Mouse (Mus musculus) liver, embryonic 14.5 days (tissue): Measurements from ENCODE around the gene Casp7. TPM values are rescaled to one million over a fixed set of nuclear protein-coding genes. Genes with fewer than 3 reads are reported as not detected.

ENCODE experiments used
- ATAC-seq: fragments of 200-750 bp; cut with Nextera tagmentation; 2 replicates; pipeline ENCODE4 v1.8.0; 2017; ENCODE audit warnings: moderate number of reproducible peaks, mild to moderate bottlenecking, moderate library complexity; ENCODE audit not compliant: insufficient read depth
- DNase-seq, 3 experiments: peaks; one replicate each; pipeline ENCODE4 v3.0.0-alpha.2; 2012 to 2013; ENCODE audit warnings: low read depth in 3 of 3, low spot score in 3 of 3
- H3K27ac ChIP-seq: fragments of 300-500 bp; sonication (generic); 2 replicates; pipeline ENCODE4 v1.5.1; 2014; ENCODE audit warnings: moderate library complexity, mild to moderate bottlenecking, control low read depth, inconsistent platforms
- H3K27me3 ChIP-seq: fragments of 300-500 bp; sonication (generic); 2 replicates; pipeline ENCODE4 v1.6.1; 2014; ENCODE audit warnings: mild to moderate bottlenecking, low read length, moderate library complexity; ENCODE audit not compliant: control insufficient read depth, insufficient read depth
- H3K36me3 ChIP-seq: fragments of 300-500 bp; sonication (generic); replicated peaks from 2 replicates; pipeline ENCODE4 v1.6.1; 2014; ENCODE audit warnings: low read depth; ENCODE audit not compliant: control insufficient read depth, insufficient read depth
- H3K4me1 ChIP-seq, 2 experiments: fragments of 200-500 bp in 1 of 2; fragments of 300-500 bp in 1 of 2; sonication (generic) in 1 of 2; replicated peaks; 2 replicates each; pipeline ENCODE4 v1.6.1; 2012 to 2014; ENCODE audit warnings: antibody characterized with exemption in 1 of 2, inconsistent platforms in 1 of 2, low read length in 1 of 2; ENCODE audit not compliant: control insufficient read depth in 2 of 2, insufficient read depth in 2 of 2
- H3K4me2 ChIP-seq: fragments of 300-500 bp; sonication (generic); 2 replicates; pipeline ENCODE4 v1.6.1; 2014; ENCODE audit warnings: low read depth, mild to moderate bottlenecking, control low read depth, moderate library complexity
- H3K4me3 ChIP-seq, 2 experiments: fragments of 200-500 bp in 1 of 2; fragments of 300-500 bp in 1 of 2; sonication (generic) in 1 of 2; 2 replicates each; pipeline ENCODE4 v1.5.1; 2012 to 2014; ENCODE audit warnings: low read depth in 2 of 2, low read length in 2 of 2, mild to moderate bottlenecking in 2 of 2, control low read depth in 1 of 2, inconsistent platforms in 1 of 2, moderate library complexity in 1 of 2; ENCODE audit not compliant: insufficient read depth in 1 of 2
- H3K9ac ChIP-seq: fragments of 300-500 bp; sonication (generic); replicated peaks from 2 replicates; pipeline ENCODE4 v1.6.1; 2014; ENCODE audit warnings: mild to moderate bottlenecking, control low read depth, moderate library complexity
- H3K9me3 ChIP-seq: fragments of 300-500 bp; sonication (generic); 2 replicates; pipeline ENCODE4 v1.6.1; 2016; ENCODE audit warnings: low read length, mixed read lengths; ENCODE audit not compliant: control insufficient read depth
- CTCF ChIP-seq: IDR thresholded peaks from 2 replicates; pipeline ENCODE4 v1.5.1; 2016; ENCODE audit warnings: antibody characterized with exemption, low read depth, control low read depth
- EP300 ChIP-seq: IDR thresholded peaks from 2 replicates; pipeline ENCODE4 v1.6.1; 2016; ENCODE audit warnings: antibody characterized with exemption, low read depth
- WGBS: fragments of 180-500 bp; shearing (Covaris S2); extraction: QIAGEN DNeasy Blood & Tissue Kit; methylation state at CpG from one replicate; pipeline ENCODE4 v1.1.7; 2014; ENCODE audit not compliant: insufficient replicate concordance; 5-methylcytosine and 5-hydroxymethylcytosine counted together
- polyA plus RNA-seq, 2 experiments: library from polyadenylated mRNA; depleted of rRNA in 1 of 2; stranded (reverse) in 1 of 2; unstranded in 1 of 2; fragments of >200 nt; fragmentation: Nextera tagmentation in 1 of 2; extraction: Ambion mirVana in 1 of 2; gene quantifications; 2 replicates each; pipeline versions ENCODE4 v1.2.1 to v1.2.3; 2012 to 2014

The Casp7 gene
- polyA plus RNA-seq, 2 experiments = 9.5 to 13.2 TPM

DNA sequence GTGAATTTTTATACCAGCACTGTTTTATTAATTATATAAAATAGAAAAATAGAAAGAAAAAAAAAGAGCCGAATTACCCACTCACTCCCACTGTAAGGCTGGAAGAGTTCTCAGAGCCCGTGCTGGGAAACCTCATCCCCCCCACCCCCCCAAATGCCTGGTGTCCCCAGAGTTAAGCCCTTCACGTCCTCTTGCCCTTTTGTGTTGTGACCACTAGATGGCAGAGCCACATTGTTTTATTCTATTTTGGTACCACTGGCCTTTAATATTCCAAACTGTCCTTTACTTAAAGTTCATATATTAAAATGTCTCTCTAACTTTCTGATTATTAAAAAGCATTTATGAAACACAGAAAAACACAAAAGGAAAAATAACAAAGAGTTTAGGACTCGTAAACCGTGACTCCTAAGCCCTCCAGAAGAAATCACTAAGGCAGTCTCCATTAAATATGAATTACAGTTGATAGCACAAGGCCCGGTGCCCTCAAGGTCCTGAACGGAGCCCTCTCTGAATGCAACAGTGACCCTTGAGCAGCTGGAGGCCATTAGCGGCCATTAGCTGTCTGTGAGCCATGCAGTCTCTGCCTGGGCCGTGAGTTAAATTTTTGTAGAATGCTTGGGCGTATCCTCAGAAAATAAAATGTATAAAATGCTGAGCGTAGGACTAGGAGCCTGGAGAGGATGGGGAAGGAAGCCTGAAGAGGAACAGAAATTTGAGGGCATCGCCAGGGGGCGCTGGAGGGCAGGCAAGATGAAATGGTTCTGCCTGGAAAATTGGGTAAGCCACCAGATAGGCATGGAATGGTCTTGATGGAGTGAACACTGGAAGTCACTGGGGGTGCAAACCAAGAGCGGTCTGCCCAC lies 25.8 kb downstream of the Casp7 start:
- Histone ChIP-seq H3K4me1 (no peaks in the 10 kb centered on the region), H3K4me3 (no peak overlapping the region), H3K9ac (no peak overlapping the region), H3K4me2 (no peak overlapping the region), H3K27me3 (no peaks in the 10 kb centered on the region), H3K27ac (no peak overlapping the region), H3K36me3 (no peaks in the 10 kb centered on the region), H3K9me3 (no peaks in the 10 kb centered on the region)
- TF ChIP-seq CTCF = peak; percentile 89
- TF ChIP-seq EP300 = no peak
- DNase-seq (peak; percentile 17 to 37 (median 35)), ATAC-seq (no peak)
- 45% methylated on average over 14 of the region's 14 CpGs for WGBS

DNA sequence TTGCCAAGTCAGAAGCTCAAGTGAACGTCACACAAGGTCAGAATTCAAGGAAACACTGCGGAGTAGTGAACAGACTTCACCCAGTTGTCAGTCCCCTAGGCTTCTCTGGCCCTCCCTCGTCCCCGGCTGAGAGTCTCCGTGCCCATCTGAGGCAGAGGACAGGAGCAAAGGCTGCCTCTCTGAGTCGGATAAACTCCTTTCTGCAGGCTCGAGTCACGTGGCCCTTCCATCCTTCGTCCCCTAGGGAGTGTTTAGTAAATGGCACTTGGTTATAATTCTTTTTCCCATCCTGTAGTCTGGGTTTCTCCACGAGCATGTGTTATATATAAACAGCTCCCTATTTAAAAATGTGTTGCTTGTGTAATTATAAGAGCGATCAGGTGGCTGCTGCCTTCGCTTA lies 26.4 kb downstream of the Casp7 start:
- Histone ChIP-seq H3K4me3 (no peak overlapping the region), H3K27me3 (no peaks in the 10 kb centered on the region), H3K9ac (no peak overlapping the region), H3K36me3 (no peaks in the 10 kb centered on the region), H3K4me1 (no peaks in the 10 kb centered on the region), H3K27ac (no peak overlapping the region), H3K4me2 (no peak overlapping the region), H3K9me3 (no peaks in the 10 kb centered on the region)
- TF ChIP-seq EP300 (no peak), CTCF (no peak)
- DNase-seq = no peak
- 71% methylated on average over 12 of the region's 12 CpGs for WGBS
- no peak for ATAC-seq

DNA sequence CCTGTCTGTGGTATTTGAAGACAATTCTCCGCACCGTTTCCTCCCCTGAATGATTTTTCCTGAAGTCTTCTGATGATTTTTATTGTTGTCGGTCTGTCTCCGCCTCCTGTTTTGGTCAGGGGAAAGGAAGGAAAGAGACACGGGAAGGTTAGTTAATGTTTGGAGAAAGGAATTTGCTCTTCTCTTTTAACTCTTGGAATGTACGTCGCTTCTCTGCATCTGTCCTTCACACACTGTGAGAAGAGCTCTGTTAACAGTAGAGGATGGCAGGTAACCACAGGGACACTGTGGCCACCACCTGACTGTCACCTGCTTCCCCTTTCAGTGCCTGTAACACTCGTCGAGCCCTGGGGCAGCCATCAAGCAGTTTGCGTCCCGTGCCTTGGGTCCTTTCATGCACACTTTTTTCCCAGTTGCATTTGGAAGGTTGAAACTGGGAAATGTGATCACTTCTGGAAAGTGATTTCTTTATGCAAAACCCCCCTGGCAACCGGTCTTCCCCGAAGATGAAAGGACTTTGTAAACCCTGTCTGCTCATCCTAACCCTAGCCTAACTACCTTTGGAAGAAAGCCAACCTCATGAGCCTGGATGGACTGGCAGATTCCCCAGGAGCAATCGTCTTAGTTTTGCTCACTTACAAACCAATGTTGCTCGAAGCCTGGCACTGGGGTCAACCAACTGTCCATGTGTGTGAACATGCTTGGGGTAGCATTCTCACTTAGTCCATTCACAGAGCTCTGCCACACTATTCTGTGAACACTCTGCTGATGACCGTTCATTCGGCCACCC lies 27.9 kb downstream of the Casp7 start:
- DNase-seq (no peak), ATAC-seq (no peak)
- Histone ChIP-seq H3K36me3 (no peaks in the 10 kb centered on the region), H3K27ac (no peak overlapping the region), H3K4me2 (no peak overlapping the region), H3K9me3 (no peaks in the 10 kb centered on the region), H3K4me1 (no peaks in the 10 kb centered on the region), H3K4me3 (no peak overlapping the region), H3K27me3 (no peaks in the 10 kb centered on the region), H3K9ac (no peak overlapping the region)
- WGBS = 75% methylated on average over 17 of the region's 17 CpGs
- no peak for TF ChIP-seq CTCF
- no peak for TF ChIP-seq EP300

DNA sequence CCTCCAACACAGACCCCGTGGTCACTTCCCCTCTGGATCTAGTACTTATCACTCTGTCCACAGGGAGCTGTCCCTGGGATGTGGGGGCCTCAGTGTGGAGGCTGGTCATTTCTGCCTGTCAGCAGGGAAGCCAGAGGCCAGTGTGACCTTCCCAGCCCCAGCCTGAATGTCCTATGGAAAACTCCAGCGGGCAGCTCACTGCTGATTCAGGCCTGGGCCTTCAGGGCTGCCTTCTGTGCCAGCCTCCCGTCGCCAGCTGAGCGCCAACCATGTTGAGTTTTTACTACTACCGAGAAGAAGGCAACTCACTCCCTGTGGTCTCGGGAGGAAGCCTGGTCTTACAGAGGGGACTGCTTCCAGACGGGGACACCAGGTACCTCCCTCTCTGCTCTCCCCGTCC lies 28.6 kb downstream of the Casp7 start:
- no peak for ATAC-seq
- no peaks in the 10 kb centered on the region for H3K36me3 ChIP-seq

DNA sequence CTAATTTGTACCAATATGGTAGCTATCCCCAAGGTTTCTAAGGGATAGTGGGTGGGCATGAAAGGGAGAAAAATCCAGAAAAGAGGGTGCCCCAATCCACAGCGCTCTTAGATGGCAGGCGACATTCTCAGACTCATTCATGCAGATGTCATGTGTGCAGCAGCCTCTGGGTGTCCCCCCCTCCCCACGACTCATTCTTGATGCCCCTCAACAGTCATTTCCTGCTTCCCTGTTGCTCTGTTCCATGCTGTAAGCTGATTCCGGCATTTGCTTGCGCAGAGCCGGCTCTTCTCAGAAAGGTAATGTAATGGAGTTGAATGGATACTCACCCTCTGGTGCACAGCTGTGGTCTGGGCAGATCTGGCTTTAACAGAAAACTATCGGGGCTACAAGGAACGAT lies 33.4 kb downstream of the Casp7 start:
- H3K27me3 ChIP-seq = no peaks in the 10 kb centered on the region
- H3K36me3 ChIP-seq = peaks cover 3% of the 10 kb centered on the region
- no peak overlapping the region for H3K27ac ChIP-seq
- no peak overlapping the region for H3K4me2 ChIP-seq
- no peak overlapping the region for H3K9ac ChIP-seq
- H3K4me3 ChIP-seq = no peak overlapping the region
- H3K9me3 ChIP-seq = no peaks in the 10 kb centered on the region
- ATAC-seq (no peak), DNase-seq (no peak)
- no peaks in the 10 kb centered on the region for H3K4me1 ChIP-seq
- 79% methylated on average over 8 of the region's 8 CpGs for WGBS
- no peak for TF ChIP-seq EP300
- 0 out of 2 replicates have a peak, but pooled peaks have one; percentile 21 for TF ChIP-seq CTCF

More for the DNA sequence above, 28.6 kb downstream of the Casp7 start:
- Histone ChIP-seq H3K4me3 (no peak overlapping the region), H3K4me2 (no peak overlapping the region), H3K9ac (no peak overlapping the region), H3K4me1 (no peaks in the 10 kb centered on the region), H3K27ac (no peak overlapping the region), H3K9me3 (no peaks in the 10 kb centered on the region), H3K27me3 (no peaks in the 10 kb centered on the region)
- DNase-seq = no peak
- WGBS = 73% methylated on average over 9 of the region's 9 CpGs
- TF ChIP-seq CTCF = no peak
- no peak for TF ChIP-seq EP300
